Mouse (Mus musculus): ENCODE measurements around the gene Abcb5. TPM values are rescaled to one million over a fixed set of nuclear protein-coding genes. Genes with fewer than 3 reads are reported as not detected.

Abcb5 gene
- total and polyA plus RNA-seq, 3 experiments = not detected

GRCm38 (mm10) chr12:118838260-118838659 is 128.0 kb downstream of the Abcb5 start:
- H3K27ac ChIP-seq (ENCODE audit: insufficient read depth, low read depth) = no peak overlapping the region
- no peak overlapping the region for H3K9ac ChIP-seq (ENCODE audit: insufficient read depth, low read depth)
- H3K4me2 ChIP-seq (ENCODE audit: insufficient read depth, low read depth, poor library complexity, severe bottlenecking) = no peak overlapping the region
- no peaks in the 10 kb centered on the region for H3K27me3 ChIP-seq (replicated peaks)
- in situ Hi-C loops (cut with MboI; ENCODE audit: low pct_ligation_motif_present, low pct_unique_long_range_greater_than_20kb, low sequenced_read_pairs) = no loop called here
- no peaks in the 10 kb centered on the region for H3K4me1 ChIP-seq (ENCODE audit: control insufficient read depth in 1 of 2, insufficient read depth in 2 of 2)
- no peak for TF ChIP-seq EP300 (IDR thresholded peaks at IDR 0.05; ENCODE audit: low read length)
- TF ChIP-seq IRF4 (IDR thresholded peaks at IDR 0.05; ENCODE audit: low read depth, low read length) = no peak
- no peak for TF ChIP-seq UBTF (IDR thresholded peaks at IDR 0.05; ENCODE audit: low read depth, low read length)
- no peak for TF ChIP-seq ZC3H11A (IDR thresholded peaks at IDR 0.05; ENCODE audit: low read depth, low read length)
- no peak for TF ChIP-seq TCF12 (IDR thresholded peaks at IDR 0.05; ENCODE audit: low read depth, low read length)
- no peak for TF ChIP-seq SMC3 (IDR thresholded peaks at IDR 0.05; ENCODE audit: low read depth, low read length)
- TF ChIP-seq MAX (IDR thresholded peaks at IDR 0.05; ENCODE audit: low read length) = no peak
- dilution Hi-C loops (cut with MboI; ENCODE audit: extremely low pct_ligation_motif_present, extremely low pct_unique_long_range_greater_than_20kb, low sequenced_read_pairs) = no loop called here
- no peaks in the 10 kb centered on the region for H3K79me2 ChIP-seq (replicated peaks; ENCODE audit: control insufficient read depth, extremely low read depth, insufficient read depth, poor library complexity, severe bottlenecking)
- no peak for DNase-seq (ENCODE audit: extremely low read depth)
- no peak overlapping the region for H3K4me3 ChIP-seq (replicated peaks in 1 of 3; ENCODE audit: low read depth in 2 of 3, low read length in 2 of 3, poor library complexity in 1 of 3)
- H3K9me3 ChIP-seq (replicated peaks; ENCODE audit: low read length) = no peaks in the 10 kb centered on the region
- H3K36me3 ChIP-seq (replicated peaks in 1 of 2; ENCODE audit: control insufficient read depth in 1 of 2, insufficient read depth in 1 of 2, low read length in 1 of 2) = no peaks in the 10 kb centered on the region

GRCm38 (mm10) chr12:118837361-118837760 is 128.9 kb downstream of the Abcb5 start:
- Histone ChIP-seq H3K9ac (ENCODE audit: insufficient read depth, low read depth) (no peak overlapping the region), H3K4me1 (ENCODE audit: control insufficient read depth in 1 of 2, insufficient read depth in 2 of 2) (no peaks in the 10 kb centered on the region), H3K27me3 (replicated peaks) (no peaks in the 10 kb centered on the region), H3K4me3 (replicated peaks in 1 of 3; ENCODE audit: low read depth in 2 of 3, low read length in 2 of 3, poor library complexity in 1 of 3) (no peak overlapping the region), H3K4me2 (ENCODE audit: insufficient read depth, low read depth, poor library complexity, severe bottlenecking) (no peak overlapping the region), H3K27ac (ENCODE audit: insufficient read depth, low read depth) (no peak overlapping the region), H3K36me3 (replicated peaks in 1 of 2; ENCODE audit: control insufficient read depth in 1 of 2, insufficient read depth in 1 of 2, low read length in 1 of 2) (no peaks in the 10 kb centered on the region), H3K9me3 (replicated peaks; ENCODE audit: low read length) (no peaks in the 10 kb centered on the region), H3K79me2 (replicated peaks; ENCODE audit: control insufficient read depth, extremely low read depth, insufficient read depth, poor library complexity, severe bottlenecking) (no peaks in the 10 kb centered on the region)
- in situ Hi-C loops (cut with MboI; ENCODE audit: low pct_ligation_motif_present, low pct_unique_long_range_greater_than_20kb, low sequenced_read_pairs) = no loop called here
- DNase-seq (ENCODE audit: extremely low read depth) = no peak
- dilution Hi-C loops (cut with MboI; ENCODE audit: extremely low pct_ligation_motif_present, extremely low pct_unique_long_range_greater_than_20kb, low sequenced_read_pairs) = no loop called here
- no peak for TF ChIP-seq USF2 (conservative IDR thresholded peaks at IDR 0.05; ENCODE audit: low read depth, low read length)
- TF ChIP-seq IRF4 (IDR thresholded peaks at IDR 0.05; ENCODE audit: low read depth, low read length) = no peak
- no peak for TF ChIP-seq CTCF (conservative IDR thresholded peaks at IDR 0.05 in 1 of 2, IDR thresholded peaks at IDR 0.05 in 1 of 2; ENCODE audit: low read depth in 2 of 2, low read length in 2 of 2)
- TF ChIP-seq ZMIZ1 (IDR thresholded peaks at IDR 0.05; ENCODE audit: low read depth, low read length) = no peak
- TF ChIP-seq MXI1 (IDR thresholded peaks at IDR 0.05; ENCODE audit: low read depth, low read length) = no peak
- no peak for TF ChIP-seq CHD1 (IDR thresholded peaks at IDR 0.05; ENCODE audit: low read depth, low read length)
- TF ChIP-seq ETS1 (conservative IDR thresholded peaks at IDR 0.05; ENCODE audit: low read depth, low read length) = no peak
